Mouse (Mus musculus) CH12.LX (cell line): ENCODE data around the gene Lyg1.

Source experiments
- CTCF ChIP-seq, 2 experiments: IDR thresholded peaks in 1 of 2; conservative IDR thresholded peaks in 1 of 2; 2 replicates each; pipeline ENCODE4 v1.5.1; 2011 to 2012; ENCODE audit warnings: low read depth in 2 of 2, low read length in 2 of 2, improper control_type of control experiment in 1 of 2, inconsistent platforms in 1 of 2, mild to moderate bottlenecking in 1 of 2, moderate library complexity in 1 of 2
- GABPA ChIP-seq: IDR thresholded peaks from 2 replicates; pipeline ENCODE4 v1.6.1; 2012; ENCODE audit warnings: low read depth, low read length, improper control_type of control experiment, inconsistent platforms; ENCODE audit not compliant: insufficient replicate concordance
- MAZ ChIP-seq: IDR thresholded peaks from 2 replicates; pipeline ENCODE4 v1.6.1; 2012; ENCODE audit warnings: low read depth, mild to moderate bottlenecking, inconsistent platforms, low read length, improper control_type of control experiment, moderate library complexity
- MXI1 ChIP-seq: IDR thresholded peaks from 2 replicates; pipeline ENCODE4 v1.6.1; 2011; ENCODE audit warnings: mild to moderate bottlenecking, low read depth, low read length, improper control_type of control experiment
- MYC ChIP-seq: IDR thresholded peaks from 2 replicates; pipeline ENCODE4 v1.6.1; 2011; ENCODE audit warnings: low read depth, mild to moderate bottlenecking, improper control_type of control experiment, low read length
- NRF1 ChIP-seq: IDR thresholded peaks from 2 replicates; pipeline ENCODE4 v1.6.1; 2014; ENCODE audit warnings: low read depth, mild to moderate bottlenecking, inconsistent platforms, low read length, improper control_type of control experiment, moderate library complexity
- POLR2A ChIP-seq: IDR thresholded peaks from 2 replicates; pipeline ENCODE4 v1.6.1; 2011; ENCODE audit warnings: low read depth, mild to moderate bottlenecking, improper control_type of control experiment, low read length
- TBP ChIP-seq: conservative IDR thresholded peaks from 2 replicates; pipeline ENCODE4 v1.6.1; 2011; ENCODE audit warnings: low read depth, low read length, improper control_type of control experiment
- TCF12 ChIP-seq: IDR thresholded peaks from 2 replicates; pipeline ENCODE4 v1.6.1; 2014; ENCODE audit warnings: low read depth, mild to moderate bottlenecking, inconsistent platforms, low read length, improper control_type of control experiment
- USF1 ChIP-seq: IDR thresholded peaks from 2 replicates; pipeline ENCODE4 v1.6.1; 2014; ENCODE audit warnings: low read depth, mild to moderate bottlenecking, inconsistent platforms, low read length, improper control_type of control experiment
- ZC3H11A ChIP-seq: IDR thresholded peaks from 2 replicates; pipeline ENCODE4 v1.6.1; 2012; ENCODE audit warnings: low read depth, mild to moderate bottlenecking, inconsistent platforms, low read length, improper control_type of control experiment
- ZMIZ1 ChIP-seq: IDR thresholded peaks from 2 replicates; pipeline ENCODE4 v1.6.1; 2012; ENCODE audit warnings: low read depth, mild to moderate bottlenecking, inconsistent platforms, low read length, improper control_type of control experiment
- ZNF384 ChIP-seq: IDR thresholded peaks from 2 replicates; pipeline ENCODE4 v1.6.1; 2012; ENCODE audit warnings: low read depth, low read length, improper control_type of control experiment, inconsistent platforms

- TF ChIP-seq CTCF (conservative IDR thresholded peaks at IDR 0.05 in 1 of 2, IDR thresholded peaks at IDR 0.05 in 1 of 2; ENCODE audit: low read depth in 2 of 2, low read length in 2 of 2) (no peak), MYC (no peak), POLR2A (no peak), MAZ (no peak), ZC3H11A (no peak), NRF1 (no peak), TCF12 (no peak), ZNF384 (no peak), USF1 (no peak), TBP (no peak), MXI1 (no peak), GABPA (no peak), ZMIZ1 (no peak)
These were observed 11.2 kb upstream of the Lyg1 start for GRCm38 (mm10) chr1:37968746-37969145.
